Mouse (Mus musculus) spleen, postnatal 10 days (tissue): ENCODE measurements around the gene Lrig2.

Source experiments
- DNase-seq, 2 experiments: peaks; one replicate each; pipeline ENCODE4 v3.0.0; 2021 to 2022; ENCODE audit warnings: low spot score in 2 of 2

Lrig2 gene

GRCm38 (mm10) chr3:104510771-104511429 lies 818 bp downstream of the Lrig2 start:
- DNase-seq = no peak

GRCm38 (mm10) chr3:104501648-104502047 lies 10.1 kb downstream of the Lrig2 start:
- peak in 1 of 2 experiments; percentile 24 for DNase-seq

- no peak for DNase-seq
These were observed 10.8 kb downstream of the Lrig2 start for GRCm38 (mm10) chr3:104500881-104501280.

GRCm38 (mm10) chr3:104496176-104496575 lies 15.5 kb downstream of the Lrig2 start:
- DNase-seq = no peak

- no peak for DNase-seq
These were observed 30.6 kb downstream of the Lrig2 start for GRCm38 (mm10) chr3:104480946-104481719.

GRCm38 (mm10) chr3:104478056-104478455 lies 33.7 kb downstream of the Lrig2 start:
- no peak for DNase-seq

GRCm38 (mm10) chr3:104469421-104469820 lies 42.3 kb downstream of the Lrig2 start:
- no peak for DNase-seq

- DNase-seq = no peak
These were observed 50.5 kb downstream of the Lrig2 start for GRCm38 (mm10) chr3:104461226-104461625.

- no peak for DNase-seq
These were observed 53.1 kb downstream of the Lrig2 start for GRCm38 (mm10) chr3:104458588-104458987.

- no peak for DNase-seq
These were observed 56.0 kb downstream of the Lrig2 start for GRCm38 (mm10) chr3:104455506-104456275.

GRCm38 (mm10) chr3:104447240-104447639 lies 64.5 kb downstream of the Lrig2 start:
- DNase-seq = no peak

GRCm38 (mm10) chr3:104446689-104447088 lies 65.0 kb downstream of the Lrig2 start:
- no peak for DNase-seq

GRCm38 (mm10) chr3:104445576-104445975 lies 66.1 kb downstream of the Lrig2 start:
- no peak for DNase-seq

- DNase-seq = no peak
These were observed 66.7 kb downstream of the Lrig2 start for GRCm38 (mm10) chr3:104444946-104445460.

GRCm38 (mm10) chr3:104444082-104444481 lies 67.6 kb downstream of the Lrig2 start:
- DNase-seq = no peak

GRCm38 (mm10) chr3:104442357-104442756 lies 69.4 kb downstream of the Lrig2 start:
- DNase-seq = no peak

GRCm38 (mm10) chr3:104441870-104442283 lies 69.8 kb downstream of the Lrig2 start:
- peak; percentile 74 to 91 for DNase-seq

- DNase-seq = no peak
These were observed 70.3 kb downstream of the Lrig2 start for GRCm38 (mm10) chr3:104441435-104441834.

- no peak for DNase-seq
These were observed 72.9 kb downstream of the Lrig2 start for GRCm38 (mm10) chr3:104438777-104439176.

GRCm38 (mm10) chr3:104437576-104437975 lies 74.1 kb downstream of the Lrig2 start:
- no peak for DNase-seq

- no peak for DNase-seq
These were observed 75.8 kb downstream of the Lrig2 start for GRCm38 (mm10) chr3:104435947-104436346.

GRCm38 (mm10) chr3:104434246-104434696 lies 77.4 kb downstream of the Lrig2 start:
- DNase-seq = no peak
